Mouse (Mus musculus) bone marrow macrophage, adult 2 months (primary cell): ENCODE measurements around the gene Gm11559.

Experiments
- CTCF ChIP-seq: IDR thresholded peaks from 2 replicates; pipeline ENCODE4 v1.5.1; 2012; ENCODE audit warnings: low read depth, mild to moderate bottlenecking, low read length, moderate library complexity
- POLR2A ChIP-seq: IDR thresholded peaks from 2 replicates; pipeline ENCODE4 v1.6.1; 2012; ENCODE audit warnings: mild to moderate bottlenecking, low read depth, low read length, borderline replicate concordance

DNA sequence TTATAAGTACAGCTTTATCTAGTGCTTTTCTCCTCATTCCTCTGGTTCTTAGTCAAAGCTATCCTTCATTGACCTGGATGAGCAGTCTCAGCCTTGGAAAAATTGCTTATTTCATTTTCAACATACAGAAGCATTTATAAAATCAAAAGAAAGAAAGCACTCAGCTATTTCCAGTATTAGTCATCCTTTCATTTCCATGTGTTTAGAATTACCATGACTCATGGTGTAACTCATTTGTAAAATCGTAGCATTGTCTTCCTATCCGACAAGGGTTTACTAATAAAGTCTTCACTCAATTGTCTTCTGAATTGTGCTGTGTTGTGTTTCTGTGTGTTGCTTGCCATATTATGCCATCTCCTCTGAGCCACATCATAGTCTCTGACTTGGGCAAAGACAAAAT, 5.5 kb upstream of the Gm11559 start:
- TF ChIP-seq CTCF: no peak
- TF ChIP-seq POLR2A: no peak
